Mouse (Mus musculus) MEL-GATA-1-ER (cell line): Measurements from ENCODE around the gene Chpf2.
"Not testable (repeated sequence)": the region's sequence is repeated elsewhere in the genome, so short reads cannot be mapped to it uniquely, and the experiment has no call there.

Experiments
- DNase-seq: peaks from one replicate; pipeline ENCODE4 v3.0.0-alpha.2; 2012; ENCODE audit warnings: low read depth; ENCODE audit errors: extremely low read depth

Gene Chpf2

DNA sequence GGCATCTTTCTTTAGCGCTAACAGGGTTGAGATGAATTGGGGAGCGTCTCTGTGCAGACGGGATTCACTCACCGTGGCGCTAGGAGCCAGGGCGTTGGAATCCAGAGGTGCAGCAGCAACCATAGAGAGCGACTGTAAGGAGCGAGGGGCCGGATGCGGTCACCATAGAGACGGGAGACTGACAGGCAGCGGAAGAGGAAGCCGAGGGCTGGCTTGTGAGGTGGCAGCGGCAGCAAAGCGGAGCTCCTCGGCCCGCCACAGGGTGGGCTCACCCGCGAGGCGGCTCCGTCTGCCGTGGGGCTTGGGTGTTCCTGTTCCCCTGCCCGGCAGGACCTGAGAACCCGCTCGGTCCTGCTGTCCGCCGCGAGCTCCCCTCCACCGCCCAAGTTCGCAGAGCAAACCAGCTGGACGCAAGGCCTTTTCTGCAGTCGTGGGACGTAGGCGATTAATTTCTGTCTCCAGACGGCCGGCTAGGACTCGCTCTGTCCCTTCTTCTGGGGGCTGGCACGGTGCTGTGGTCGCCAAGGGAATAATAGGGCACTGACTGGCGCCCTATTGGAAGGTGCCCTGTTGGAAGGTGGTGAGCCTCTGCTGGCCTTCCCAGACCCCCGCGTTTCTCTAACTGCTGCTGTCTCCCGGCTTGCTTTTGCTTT, at the start of gene Chpf2:
Gene Chpf2 (plus strand): TSS at position 195 of the 653 bp plus-strand sequence.
- peak; percentile 89 for DNase-seq

DNA sequence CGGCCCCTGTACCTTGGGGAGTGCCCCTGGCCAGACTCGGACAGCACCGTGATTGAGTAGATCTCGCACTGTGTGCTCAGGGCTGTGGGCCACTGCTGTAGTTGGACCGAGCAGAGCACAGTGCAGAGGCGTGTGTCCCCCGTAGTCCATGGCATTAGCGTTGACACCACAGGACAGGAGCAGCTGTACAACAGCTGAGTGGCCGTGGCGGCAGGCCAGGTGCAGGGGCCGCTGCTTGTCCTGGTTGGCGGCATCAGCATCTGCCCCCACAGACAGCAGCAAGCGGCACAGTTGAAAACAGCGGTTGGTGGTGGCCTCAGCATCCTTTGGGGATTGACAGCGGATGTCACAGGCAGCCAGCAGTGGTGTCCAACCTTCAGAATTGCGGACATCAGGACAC, 48.9 kb upstream of the Chpf2 start:
- DNase-seq: no peak

DNA sequence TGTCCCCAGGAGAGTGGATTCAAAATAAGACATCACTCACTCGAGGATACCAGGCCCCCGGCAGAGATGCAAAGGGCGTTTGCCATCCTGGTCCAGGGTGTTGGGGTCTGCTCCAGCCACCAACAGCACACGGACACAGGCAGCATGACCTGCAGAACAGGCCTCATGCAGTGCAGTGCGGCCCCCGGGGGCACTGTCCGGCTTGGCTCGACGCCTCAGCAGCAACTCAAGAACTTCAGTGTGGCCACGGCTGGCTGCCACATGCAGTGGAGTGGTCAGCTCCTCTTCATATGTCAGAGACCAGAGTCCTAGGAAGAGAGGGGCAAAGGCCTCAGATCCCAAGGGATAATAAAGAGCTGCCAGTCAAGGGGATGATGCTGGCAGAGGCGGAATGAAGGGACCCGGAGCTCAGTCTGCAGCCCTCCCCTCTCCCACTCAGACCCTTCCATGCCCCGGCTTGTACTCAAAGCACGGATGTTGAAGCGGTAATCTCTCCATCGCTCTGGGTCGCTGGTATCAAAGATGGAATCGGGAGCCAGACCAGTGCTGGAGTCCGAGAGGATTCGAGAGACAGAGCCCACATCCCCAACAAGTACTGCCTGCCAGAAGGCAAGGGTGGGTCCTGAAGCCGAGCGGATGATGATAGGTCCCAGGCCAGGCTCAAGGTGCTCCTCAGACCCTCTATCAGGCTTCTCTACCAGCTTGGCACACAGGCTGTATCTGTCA, 46.8 kb upstream of the Chpf2 start:
- no peak for DNase-seq

DNA sequence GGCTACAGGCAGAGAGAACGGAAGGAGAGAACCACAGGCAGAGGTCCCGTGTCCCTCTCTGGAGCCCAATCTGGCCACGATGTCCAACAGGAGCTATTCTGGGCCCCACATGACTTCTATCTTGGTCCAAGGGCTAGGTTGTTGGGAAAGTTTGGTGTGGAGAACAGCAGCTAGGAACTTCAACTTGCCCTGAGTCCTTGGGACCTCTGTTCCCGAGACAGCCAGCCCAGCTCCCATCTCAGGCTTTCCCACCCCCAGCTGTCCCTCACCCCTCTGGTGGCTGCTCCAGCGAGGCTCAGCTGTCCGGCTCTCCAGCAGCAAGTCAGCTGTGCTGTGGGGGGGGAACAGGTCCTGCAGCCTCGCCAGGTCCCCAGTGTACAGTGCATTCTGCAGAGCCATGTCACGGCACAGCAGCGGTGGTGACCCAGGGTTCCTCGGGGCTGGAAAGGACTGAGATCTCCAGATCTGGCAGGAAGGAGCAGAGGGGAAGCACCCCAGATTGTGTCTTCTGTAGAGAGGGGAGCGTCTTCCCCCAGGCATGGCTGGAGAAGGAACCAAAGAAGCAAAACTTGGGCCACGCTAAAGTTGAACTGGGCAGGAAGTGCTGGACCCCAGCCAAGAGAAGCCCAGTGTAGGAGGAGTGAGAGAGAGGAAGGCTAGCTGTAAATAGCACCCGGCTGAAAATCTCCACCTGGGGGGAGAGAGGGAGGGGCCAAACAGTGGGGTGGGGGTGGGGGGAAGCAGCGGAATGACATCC, 46.0 kb upstream of the Chpf2 start, which contains the start of gene Asb10:
Gene Asb10 (minus strand): TSS at position 592 of the 757 bp plus-strand sequence.
- DNase-seq: peak; percentile 49

DNA sequence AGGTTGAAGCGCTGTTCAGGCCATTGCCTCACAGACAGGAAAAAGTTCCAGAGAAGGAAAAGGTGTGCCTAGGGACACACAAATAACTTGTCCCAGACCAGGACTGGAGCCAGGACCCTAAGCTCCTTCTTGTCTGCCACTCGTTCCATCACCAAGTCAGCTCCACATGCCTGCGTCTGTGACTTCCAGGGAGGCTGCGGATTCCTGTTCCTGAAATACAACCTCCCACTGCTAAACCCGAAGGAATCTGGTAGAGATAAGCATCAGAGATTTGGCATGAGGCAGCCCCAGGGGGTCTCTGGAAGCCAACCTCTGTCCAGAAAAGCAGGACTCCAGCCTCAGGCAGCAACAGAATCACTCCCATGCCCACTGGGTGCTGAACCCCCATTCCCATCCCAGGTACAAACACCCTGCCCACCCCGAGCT, 45.4 kb upstream of the Chpf2 start:
- no peak for DNase-seq

DNA sequence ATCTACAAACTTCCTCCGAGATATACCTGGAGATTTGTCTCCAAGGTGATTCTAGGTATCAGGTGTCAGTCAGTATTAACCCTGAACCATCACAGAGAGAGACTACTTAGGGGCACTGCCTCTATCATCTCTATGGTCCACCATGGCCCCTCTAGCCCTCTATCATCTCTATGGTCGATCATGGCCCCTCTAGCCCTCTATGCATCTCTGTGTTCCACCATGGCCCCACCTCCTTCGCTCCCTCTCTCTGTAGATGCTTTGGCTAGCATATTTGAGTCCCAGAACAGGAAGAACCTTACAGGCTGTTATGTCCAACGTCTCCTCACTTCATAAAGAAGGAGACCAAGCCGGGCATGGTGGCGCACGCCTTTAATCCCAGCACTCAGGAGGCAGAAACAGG, 43.9 kb upstream of the Chpf2 start:
- peak; percentile 58 for DNase-seq

DNA sequence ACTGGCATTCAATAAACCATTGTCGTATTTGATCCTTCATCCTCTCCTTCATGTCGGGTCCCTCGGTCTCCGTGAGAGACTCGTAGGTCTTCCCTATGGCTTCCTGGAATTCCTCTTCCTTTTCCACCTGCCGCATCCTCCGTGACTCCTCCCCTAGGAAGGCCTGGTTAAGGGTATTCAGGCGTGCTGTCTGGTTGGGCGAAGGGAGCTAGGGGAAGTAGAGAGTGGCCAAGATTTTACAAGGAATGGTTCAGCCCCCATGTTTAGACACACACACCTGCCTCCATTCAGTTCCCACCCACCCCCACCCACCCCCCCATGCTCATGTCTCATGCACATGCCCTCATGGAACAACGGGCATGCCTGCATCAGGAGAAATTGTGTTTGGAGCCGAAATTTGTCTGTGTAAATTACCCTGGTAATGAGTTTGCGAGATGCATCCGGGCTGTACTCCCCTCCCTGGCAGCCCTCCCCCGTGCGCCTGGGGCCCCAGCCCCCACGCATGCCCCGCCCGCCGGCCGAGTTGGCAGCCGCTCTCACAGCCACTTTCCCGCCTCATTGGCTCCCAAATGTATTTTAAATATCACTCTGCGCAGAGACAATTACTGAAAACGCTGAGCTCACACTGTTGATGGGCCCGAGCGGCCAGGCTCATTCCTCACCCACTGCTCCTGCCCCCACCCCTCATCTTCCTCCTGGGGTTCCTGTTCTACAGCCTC, 35.8 kb upstream of the Chpf2 start:
- DNase-seq: no peak

DNA sequence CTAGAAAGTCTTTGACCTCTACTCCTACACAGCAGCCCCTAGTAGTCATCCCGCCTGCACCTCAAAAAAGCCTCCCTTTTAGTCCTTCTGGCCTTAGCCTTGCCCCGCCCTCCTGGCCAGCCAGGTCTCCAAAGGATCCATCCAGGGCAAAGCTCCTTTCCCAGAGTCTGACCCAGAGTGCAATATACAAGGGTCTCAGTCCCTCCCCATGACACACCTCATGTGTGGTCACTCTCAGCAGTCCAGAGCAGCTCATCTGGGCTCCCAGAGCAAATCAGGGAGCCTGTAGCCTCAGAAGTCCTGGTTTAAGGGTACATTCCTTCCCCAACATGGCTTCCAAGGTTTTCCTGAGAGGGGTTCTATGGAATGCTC, 35.2 kb upstream of the Chpf2 start:
- no peak for DNase-seq

DNA sequence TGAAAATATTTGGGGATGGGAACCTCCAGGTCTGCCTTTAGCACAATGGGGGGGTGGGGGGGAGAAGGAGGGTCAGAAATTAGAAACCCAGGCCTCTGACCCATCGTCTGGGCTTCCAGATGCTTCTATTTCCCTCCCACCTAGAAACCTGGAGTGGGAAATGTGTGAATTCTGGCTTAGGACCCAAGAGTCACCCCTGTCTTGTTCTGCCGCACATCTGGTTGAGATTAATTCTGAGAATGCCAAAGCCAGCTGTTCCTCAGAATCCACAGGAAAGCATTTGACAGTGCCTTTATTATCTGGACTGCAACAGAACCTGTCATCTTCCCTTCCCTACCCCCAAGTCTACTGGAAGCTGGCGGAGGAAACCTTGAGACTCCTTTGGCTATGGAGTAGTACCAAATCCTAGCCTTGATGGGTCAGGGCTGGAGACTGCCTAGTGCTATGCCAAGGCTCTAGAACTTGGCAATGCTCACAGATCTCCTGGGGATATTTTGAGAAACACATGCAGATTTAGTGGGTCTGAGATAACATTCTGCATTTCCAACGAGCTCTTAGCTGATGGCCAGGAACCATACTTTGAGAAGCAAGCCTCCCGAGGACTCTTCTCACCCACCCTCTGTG, 32.8 kb upstream of the Chpf2 start:
- no peak for DNase-seq

DNA sequence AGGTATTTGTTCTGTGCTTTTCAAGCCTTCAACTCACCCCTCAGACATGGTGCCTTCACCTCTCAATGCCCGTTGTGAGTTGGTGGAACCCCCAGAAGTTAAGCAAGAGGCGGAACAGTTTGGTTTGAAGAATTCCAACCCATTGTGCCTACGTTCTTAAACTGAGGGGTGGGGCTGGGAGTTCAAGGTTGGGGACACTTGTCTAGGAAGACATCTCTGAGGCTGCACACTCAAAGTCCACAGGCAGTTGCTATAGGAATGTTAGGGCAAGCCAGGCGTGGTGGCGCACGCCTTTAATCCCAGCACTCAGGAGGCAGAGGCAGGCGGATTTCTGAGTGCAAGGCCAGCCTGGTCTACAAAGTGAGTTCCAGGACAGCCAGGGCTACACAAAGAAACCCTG, 31.2 kb upstream of the Chpf2 start:
- DNase-seq: not testable (repeated sequence)

DNA sequence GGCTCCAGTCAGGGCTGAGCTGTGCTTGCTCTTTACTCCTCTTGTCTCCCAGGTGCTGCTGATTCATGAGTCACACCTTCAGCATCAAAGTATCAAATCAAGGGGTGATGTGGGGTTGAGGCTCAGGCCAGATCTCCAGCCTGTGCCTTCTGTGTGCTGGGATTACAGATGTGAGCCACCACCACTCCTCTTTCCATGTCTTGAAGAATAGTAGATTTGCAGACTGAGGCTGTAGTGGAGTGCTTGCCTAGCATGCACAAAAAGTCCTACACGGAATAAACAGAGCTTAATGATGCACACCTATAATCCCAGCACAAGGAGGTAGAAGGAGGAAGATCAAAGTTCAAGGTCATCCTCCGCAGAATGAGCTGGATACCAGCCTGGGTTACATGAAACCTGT, 29.8 kb upstream of the Chpf2 start, which contains the start of gene 4931409K22Rik:
Gene 4931409K22Rik (minus strand): TSS at position 101 of the 400 bp plus-strand sequence.
- DNase-seq: no peak

DNA sequence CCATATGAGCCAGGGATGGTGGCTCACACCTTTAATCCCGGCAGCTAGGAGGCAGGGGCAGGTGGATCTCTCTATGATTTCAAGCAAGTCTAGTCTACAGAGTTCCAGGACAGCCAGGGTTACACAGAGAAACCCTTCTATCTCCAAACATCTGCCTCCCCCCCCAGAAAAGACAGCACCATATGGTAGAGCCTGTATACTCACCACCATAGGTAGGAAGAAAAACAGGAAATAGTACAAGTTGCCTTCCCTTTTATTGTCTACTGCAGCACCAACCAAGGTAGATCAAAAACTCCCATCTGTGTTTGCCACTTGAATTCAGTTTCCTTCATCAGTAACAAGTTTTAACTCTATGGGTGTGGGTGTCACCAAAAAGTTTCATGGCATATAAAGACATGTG, 10.6 kb upstream of the Chpf2 start:
- DNase-seq: peak; percentile 71

DNA sequence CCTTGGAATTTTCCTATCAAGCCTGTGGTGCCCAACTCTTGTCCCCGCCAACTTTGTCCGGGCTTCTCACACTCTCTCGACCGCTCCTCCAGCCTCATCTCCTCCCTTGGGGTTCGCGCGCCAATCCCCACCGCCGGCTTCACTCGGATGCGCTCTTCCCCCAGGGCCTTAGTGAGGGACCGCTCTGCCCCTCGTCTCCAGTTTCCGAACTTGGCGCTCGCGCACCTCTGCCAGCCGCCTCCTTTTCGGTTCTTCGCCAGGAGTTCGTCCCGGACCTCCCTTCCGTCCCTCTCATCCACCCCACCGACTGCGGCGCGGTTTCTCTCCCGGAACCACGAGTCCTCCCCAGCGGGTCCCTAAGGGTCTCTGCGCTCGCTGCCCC, 9.7 kb upstream of the Chpf2 start:
- DNase-seq: no peak

DNA sequence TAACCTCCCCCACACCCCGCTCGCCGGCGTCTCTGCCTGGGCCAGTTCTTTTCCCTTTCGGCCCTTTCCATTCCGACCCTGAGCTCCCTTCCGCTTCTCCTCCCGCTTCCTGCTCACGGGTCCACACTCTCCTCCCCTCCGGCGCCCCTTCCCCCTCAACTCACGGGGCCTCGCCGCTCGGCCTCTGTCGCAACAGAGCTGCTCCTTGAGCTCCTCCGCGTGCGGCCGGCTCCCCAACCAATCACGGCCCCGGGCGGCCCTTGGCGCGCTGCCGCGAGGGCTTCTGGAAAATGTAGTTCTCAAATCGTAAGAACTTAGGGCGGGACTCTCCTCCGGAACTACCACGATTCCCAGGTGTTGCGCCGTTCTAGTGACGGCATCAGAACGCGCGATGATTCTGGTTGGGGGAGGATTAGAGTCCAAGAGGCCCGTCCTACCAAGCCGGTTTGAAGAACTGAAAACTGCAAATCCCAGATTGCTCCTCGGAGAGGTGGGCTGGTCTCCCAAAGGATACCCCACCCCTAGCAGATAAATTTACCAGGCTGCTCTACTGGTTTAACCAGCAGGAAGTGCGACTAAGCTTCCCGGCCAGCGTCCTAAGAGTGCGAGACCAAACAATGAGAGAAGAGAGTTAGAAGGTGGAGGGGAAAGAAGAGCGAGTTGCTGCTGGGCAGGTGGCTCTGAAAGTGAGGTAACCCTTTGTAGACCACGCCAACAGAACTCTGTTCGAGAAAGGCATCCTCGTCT, 9.2 kb upstream of the Chpf2 start, which contains the start of gene Abcf2:
Gene Abcf2 (minus strand): TSS at position 285 of the 747 bp plus-strand sequence.
- DNase-seq: peak; percentile 100

DNA sequence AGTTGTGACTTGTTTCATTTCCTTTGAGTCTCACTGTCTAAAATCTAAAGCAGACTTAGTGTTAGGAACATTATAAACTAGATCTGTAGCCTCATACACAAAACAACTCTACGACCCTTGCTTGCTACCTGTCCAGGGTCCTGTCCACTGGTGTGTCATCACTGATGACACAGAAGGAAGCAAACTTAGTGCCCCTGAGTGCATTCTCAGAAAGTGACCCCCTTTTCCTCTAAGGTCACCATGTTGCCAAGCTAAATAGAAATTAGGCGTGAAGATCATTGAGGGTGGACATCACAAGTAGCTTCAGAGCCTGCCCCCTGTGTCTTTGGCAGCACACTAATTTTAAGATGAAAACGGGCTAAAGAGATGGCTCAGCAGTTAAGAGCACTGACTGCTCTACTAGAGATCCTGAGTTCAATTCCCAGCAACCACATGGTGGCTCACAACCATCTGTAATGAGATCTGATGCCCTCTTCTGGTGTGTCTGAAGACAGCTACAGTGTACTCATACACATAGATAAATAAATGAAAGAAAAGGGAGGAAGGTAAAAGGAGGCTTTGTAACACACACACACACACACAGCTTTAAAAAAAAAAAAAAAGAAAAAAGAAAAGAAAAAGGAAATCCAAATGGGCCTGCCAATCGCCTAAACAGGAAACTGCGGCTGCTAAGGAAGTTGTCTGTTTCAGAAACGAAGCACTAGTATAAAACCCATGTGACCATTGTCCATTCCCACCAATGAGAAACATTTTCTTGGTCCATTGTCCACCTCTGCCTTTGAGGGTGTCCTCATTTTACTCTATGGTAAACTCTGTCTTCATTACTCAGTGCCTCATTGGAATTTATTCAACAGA, 8.2 kb upstream of the Chpf2 start:
- DNase-seq: no peak

DNA sequence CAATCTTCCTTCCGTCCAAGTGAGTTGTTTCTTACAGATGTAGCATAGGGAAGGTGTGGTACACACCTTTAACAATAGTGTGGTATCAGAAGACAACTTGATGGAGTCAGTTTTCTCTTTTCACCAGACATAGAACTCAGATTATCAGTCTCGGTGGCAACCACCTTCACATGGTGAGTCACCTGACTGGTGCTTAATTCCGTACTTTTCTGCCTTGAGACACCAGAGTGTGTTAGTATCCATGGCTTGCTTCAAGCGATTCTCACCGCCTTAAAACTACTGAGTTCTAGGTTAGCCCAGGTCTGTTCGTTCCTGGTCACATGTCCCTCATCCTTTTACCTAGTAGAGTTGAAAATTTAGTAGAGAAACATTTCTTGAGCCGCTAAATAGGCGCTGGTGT, 435 bp upstream of the Chpf2 start:
- DNase-seq: no peak

DNA sequence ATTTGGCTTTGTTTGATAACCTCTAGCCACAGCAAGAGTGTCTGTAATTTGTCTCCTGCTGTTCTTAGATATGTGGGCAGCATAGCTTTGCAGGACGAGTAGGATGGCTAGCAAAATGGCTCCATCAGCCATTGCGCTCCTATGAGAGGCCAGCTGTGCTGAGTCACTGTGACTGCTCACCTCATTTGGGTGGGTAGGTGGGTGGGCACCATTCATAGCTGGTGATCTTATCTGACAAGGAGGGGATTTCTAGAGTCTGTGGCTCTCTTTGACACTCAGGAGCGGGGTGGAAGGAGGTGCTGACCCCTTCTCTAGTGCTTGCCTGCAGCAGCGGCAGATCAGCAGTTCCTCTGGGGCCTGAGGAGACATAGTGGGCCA, 648 bp downstream of the Chpf2 start:
- DNase-seq: no peak

DNA sequence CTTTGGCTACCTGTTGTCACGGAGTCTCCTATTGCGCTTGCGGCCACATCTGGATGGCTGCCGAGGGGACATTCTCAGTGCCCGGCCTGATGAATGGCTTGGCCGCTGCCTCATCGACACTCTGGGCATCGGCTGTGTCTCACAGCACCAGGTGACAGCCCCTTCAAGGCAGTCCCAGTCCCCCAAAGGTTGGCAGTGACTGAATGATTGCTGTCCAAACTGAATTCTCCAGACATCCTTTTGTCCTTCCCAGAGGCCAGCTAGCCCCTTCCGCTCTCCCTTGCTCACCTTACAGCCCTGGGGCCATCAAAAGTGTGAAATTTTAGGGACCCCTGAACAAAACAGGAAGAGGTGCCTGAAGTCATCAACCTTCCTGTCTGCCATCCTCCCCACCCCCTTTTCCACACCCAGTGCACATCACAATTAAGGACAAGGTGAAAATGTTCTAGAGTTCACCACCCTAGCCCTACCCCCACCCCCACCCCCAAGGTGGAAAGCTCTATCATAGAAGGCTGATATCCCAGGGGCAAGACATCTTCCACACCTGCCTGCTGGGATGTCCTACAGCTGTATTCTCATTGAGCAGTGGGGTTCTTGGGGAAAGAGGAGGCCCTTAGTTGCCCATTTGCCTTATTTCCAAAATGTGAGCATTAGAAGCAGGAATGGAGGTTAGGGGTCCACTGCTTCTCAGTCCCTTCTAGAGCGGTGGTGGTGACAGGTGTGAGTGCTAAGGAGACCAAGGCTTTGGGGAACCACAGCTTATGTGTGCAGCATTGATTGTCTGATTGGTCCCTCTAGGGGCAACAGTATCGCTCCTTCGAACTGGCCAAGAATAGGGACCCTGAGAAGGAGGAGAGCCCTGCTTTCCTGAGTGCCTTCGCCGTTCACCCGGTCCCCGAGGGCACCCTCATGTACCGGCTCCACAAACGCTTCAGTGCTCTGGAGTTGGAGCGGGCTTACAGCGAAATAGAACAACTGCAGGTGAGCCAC, 3.3 kb downstream of the Chpf2 start:
- no peak for DNase-seq
